Mouse (Mus musculus) thymus, adult 2 months (tissue): Measurements from ENCODE around the gene Tnrc6c.

ENCODE experiments used
- CTCF ChIP-seq: fragments of 200-500 bp; IDR thresholded peaks from 2 replicates; pipeline ENCODE4 v1.5.1; 2012; ENCODE audit warnings: mild to moderate bottlenecking, control low read depth, low read length, moderate library complexity, borderline replicate concordance; ENCODE audit not compliant: control insufficient read depth, poor library complexity, insufficient read depth; ENCODE audit errors: extremely low read depth
- POLR2A ChIP-seq: fragments of 200-500 bp; IDR thresholded peaks from 2 replicates; pipeline ENCODE4 v1.6.1; 2012; ENCODE audit warnings: mild to moderate bottlenecking, low read length, control low read depth, moderate library complexity; ENCODE audit not compliant: control insufficient read depth, poor library complexity, insufficient read depth; ENCODE audit errors: extremely low read depth

DNA sequence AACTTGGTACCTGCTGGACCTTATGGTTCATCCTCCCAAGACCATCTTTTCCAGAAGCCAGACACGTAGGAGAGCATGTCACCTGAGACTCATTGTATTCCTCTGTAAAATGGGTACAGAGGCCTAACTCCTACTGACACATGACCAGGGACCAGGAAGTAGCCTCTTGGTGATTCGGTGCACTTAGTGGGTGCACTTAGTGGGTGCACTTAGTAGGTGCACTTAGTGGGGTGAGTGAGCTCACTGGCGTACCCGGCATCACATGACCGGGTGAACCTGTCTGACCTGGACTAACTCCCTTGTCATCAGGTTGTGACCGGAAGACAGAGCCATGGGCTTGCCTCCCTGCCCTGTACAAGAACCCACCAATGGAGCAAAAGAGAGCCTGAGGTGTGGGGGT is 152.7 kb downstream of the Tnrc6c start:
- no peak for TF ChIP-seq POLR2A
- no peak for TF ChIP-seq CTCF
